Mouse (Mus musculus) stomach, postnatal 0 days (tissue): ENCODE results near the gene Alyref2.

ENCODE experiments used
- CTCF ChIP-seq: IDR thresholded peaks from 2 replicates; pipeline ENCODE4 v1.5.1; 2016; ENCODE audit warnings: antibody characterized with exemption, low read depth, mild to moderate bottlenecking, moderate library complexity
- EP300 ChIP-seq: optimal IDR thresholded peaks from 2 replicates; pipeline ENCODE3; 2016; ENCODE audit warnings: antibody characterized with exemption

DNA sequence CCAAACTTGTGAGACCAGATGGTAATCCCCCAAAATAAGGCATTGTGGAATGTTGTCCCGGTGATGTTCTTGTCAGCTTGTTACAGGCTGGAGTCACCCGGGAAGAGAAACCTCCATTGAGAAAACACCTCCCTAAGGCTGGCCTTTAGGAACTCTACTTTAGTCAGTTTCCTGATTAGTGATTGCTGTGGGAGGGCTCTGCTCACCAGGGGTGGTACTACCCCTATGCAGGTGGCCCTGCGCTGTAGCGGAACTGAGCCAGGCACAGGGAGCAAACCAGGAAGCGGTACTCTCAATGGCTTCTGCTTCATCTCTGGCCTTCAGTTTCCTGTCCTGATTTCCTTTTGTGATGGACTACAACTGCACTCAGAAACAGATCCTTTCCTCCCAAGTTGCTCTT lies 3.4 kb upstream of the Alyref2 start:
- TF ChIP-seq CTCF (no peak), EP300 (no peak)
